Mouse (Mus musculus): ENCODE results near the gene Kpna7. TPM values are rescaled to one million over a fixed set of nuclear protein-coding genes. Genes with fewer than 3 reads are reported as not detected.

Gene Kpna7
- polyA plus RNA-seq, 1 experiment from 2014 or later = not detected

DNA sequence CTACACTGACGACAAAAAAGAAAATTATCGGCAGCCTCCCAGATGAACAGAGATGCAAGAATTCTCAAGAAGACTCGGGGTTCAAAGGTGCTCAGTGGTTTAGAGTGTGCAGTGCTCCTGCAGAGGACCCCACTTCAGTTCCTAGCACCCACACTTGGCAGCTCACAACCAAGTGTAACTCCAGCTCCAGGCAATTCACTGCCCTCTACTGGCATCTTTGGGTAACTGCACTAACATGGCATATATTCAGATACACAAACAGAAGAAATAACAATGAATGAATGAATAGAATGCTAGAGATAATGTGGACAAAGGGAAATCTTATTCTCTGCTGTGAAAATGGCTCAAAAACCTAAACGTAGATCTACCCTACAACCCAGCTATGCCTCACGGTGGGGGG is 99.0 kb downstream of the Kpna7 start:
- Histone ChIP-seq H3K4me2 (no peak overlapping the region), H3K27me3 (replicated peaks) (no peaks in the 10 kb centered on the region), H3K4me3 (replicated peaks) (no peak overlapping the region), H3K9me3 (replicated peaks) (no peaks in the 10 kb centered on the region; the same call in 1 of the 2 replicates), H3K27ac (replicated peaks) (no peak overlapping the region), H3K9ac (replicated peaks) (no peak overlapping the region), H3K4me1 (no peaks in the 10 kb centered on the region), H3K36me3 (no peaks in the 10 kb centered on the region)
- 92% methylated on average over 5 of the region's 5 CpGs for WGBS
- no peak for ATAC-seq (ENCODE audit: low FRiP score)

DNA sequence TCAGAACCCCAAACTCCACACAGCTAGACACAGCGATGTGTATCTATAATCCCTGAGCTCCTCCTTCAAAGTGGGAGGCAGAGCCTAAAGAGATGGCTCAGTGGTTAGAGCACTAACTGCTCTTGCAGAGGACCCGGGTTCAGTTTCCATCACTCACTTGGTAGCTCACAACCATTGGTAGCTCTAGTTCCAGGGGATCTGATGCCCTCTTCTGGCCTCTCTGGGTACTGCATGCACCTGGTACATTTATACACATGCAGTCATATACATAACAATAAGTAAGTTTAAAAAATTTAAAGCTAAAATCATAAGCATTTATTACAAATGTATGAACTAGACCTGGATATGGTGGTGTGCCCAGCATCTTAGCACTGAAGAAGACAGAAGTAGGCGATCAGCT is 100.6 kb downstream of the Kpna7 start:
- Histone ChIP-seq H3K9me3 (replicated peaks) (no peaks in the 10 kb centered on the region; the same call in 1 of the 2 replicates), H3K4me2 (no peak overlapping the region), H3K9ac (replicated peaks) (no peak overlapping the region), H3K27ac (replicated peaks) (no peak overlapping the region), H3K36me3 (no peaks in the 10 kb centered on the region), H3K27me3 (replicated peaks) (no peaks in the 10 kb centered on the region), H3K4me1 (no peaks in the 10 kb centered on the region), H3K4me3 (replicated peaks) (no peak overlapping the region)
- WGBS = 93% methylated on average over 3 of the region's 3 CpGs
- no peak for ATAC-seq (ENCODE audit: low FRiP score)

- WGBS = 90% methylated on average over 6 of the region's 6 CpGs
- H3K9me3 ChIP-seq (replicated peaks) = no peaks in the 10 kb centered on the region; the same call in 1 of the 2 replicates
- no peak overlapping the region for H3K4me2 ChIP-seq
- H3K4me1 ChIP-seq = no peaks in the 10 kb centered on the region
- no peak for ATAC-seq (ENCODE audit: low FRiP score)
- no peak overlapping the region for H3K4me3 ChIP-seq (replicated peaks)
- no peaks in the 10 kb centered on the region for H3K27me3 ChIP-seq (replicated peaks)
- H3K27ac ChIP-seq (replicated peaks) = no peak overlapping the region
- H3K9ac ChIP-seq (replicated peaks) = no peak overlapping the region
- H3K36me3 ChIP-seq = no peaks in the 10 kb centered on the region
Measured at GRCm38 (mm10) chr5:144979110-144979509, 104.7 kb downstream of the Kpna7 start.

GRCm38 (mm10) chr5:144978533-144979107 is 105.2 kb downstream of the Kpna7 start:
- WGBS = 71% methylated on average over 10 of the region's 10 CpGs

DNA sequence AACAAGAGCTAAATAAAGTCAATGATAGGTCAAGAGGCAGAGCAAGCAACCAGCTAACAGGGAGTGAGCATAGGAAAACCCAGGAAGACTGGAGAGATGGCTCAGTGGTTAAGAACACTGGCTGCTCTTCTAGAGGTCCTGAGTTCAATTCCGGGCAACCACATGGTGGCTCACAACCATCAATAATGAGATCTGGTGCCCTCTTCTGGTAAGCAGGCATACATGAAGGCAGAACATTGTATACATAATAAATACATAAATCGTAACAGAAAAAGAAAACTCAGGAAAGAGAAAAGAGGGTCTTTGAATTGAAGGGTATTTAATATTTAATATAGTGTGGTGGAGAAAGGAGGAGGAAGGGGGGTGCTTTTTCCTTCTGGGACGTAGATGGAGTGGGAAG is 112.6 kb downstream of the Kpna7 start:
- no peaks in the 10 kb centered on the region for H3K36me3 ChIP-seq
- H3K4me3 ChIP-seq (replicated peaks) = no peak overlapping the region
- H3K9me3 ChIP-seq (replicated peaks) = no peaks in the 10 kb centered on the region
- 91% methylated on average over 3 of the region's 3 CpGs for WGBS
- H3K9ac ChIP-seq (replicated peaks) = no peak overlapping the region
- no peak overlapping the region for H3K27ac ChIP-seq (replicated peaks)
- no peaks in the 10 kb centered on the region for H3K27me3 ChIP-seq (replicated peaks)
- H3K4me1 ChIP-seq = peaks cover 6% of the 10 kb centered on the region
- no peak for ATAC-seq (ENCODE audit: low FRiP score)
- H3K4me2 ChIP-seq = no peak overlapping the region

More at GRCm38 (mm10) chr5:144978533-144979107, 105.2 kb downstream of the Kpna7 start:
- Histone ChIP-seq H3K9me3 (replicated peaks) (no peaks in the 10 kb centered on the region), H3K27me3 (replicated peaks) (no peaks in the 10 kb centered on the region), H3K27ac (replicated peaks) (no peak overlapping the region), H3K9ac (replicated peaks) (no peak overlapping the region), H3K36me3 (no peaks in the 10 kb centered on the region), H3K4me3 (replicated peaks) (no peak overlapping the region), H3K4me2 (no peak overlapping the region), H3K4me1 (no peaks in the 10 kb centered on the region)
- no peak for ATAC-seq (ENCODE audit: low FRiP score)

DNA sequence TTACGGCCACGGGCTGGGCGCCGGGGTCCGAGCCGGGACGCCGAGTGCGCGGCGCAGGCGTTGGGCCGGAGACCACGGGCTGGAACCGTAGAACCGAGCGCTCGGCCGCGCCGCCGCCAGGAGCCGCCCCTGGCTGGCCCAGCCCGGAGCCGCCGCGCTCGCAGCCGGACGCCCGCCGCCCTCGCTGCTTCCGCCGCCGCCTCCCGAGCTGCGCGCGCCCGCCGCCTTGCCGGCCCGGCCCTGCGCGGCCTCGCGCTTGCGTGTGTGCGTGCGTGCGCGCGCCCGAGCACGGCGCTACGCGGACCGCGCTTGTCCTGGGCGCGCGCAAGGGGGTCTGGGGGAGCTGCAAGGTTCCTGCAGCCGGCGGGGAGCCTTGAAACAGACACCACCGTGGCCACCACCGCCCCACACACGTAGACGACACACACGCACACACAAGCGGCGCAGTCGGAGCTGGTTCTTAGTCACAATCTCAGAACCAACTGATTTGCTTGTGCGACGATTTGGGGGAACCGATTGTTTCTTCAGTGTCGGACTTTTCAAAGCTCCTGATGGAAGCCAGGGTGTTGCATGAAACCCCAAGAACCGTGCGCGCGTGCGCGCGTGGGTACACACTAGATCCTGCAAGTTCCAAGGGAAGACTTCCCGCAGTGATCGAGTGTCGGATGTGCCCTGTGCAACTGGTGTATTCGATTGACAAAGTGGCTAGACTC is 118.0 kb downstream of the Kpna7 start, which contains the start of gene Smurf1:
Gene Smurf1 (minus strand): TSS at position 209 of the 713 bp plus-strand sequence.
- no peaks in the 10 kb centered on the region for H3K27me3 ChIP-seq (replicated peaks)
- under 1% methylated on average over 67 of the region's 89 CpGs for WGBS
- H3K4me2 ChIP-seq = peak within 1 kb of the TSS; percentile 71
- H3K9me3 ChIP-seq (replicated peaks) = no peaks in the 10 kb centered on the region
- peak; percentile 75 for ATAC-seq (ENCODE audit: low FRiP score)
- H3K4me3 ChIP-seq (replicated peaks) = peak within 1 kb of the TSS; percentile 95
- H3K9ac ChIP-seq (replicated peaks) = peak within 1 kb of the TSS; percentile 98
- no peaks in the 10 kb centered on the region for H3K36me3 ChIP-seq
- peak within 1 kb of the TSS; percentile 91 for H3K27ac ChIP-seq (replicated peaks)
- H3K4me1 ChIP-seq = peaks cover 39% of the 10 kb centered on the region

- WGBS = under 1% methylated on average over 26 of the region's 56 CpGs
- H3K27me3 ChIP-seq (replicated peaks) = no peaks in the 10 kb centered on the region
- ATAC-seq (ENCODE audit: low FRiP score) = peak; percentile 77
- peaks cover 45% of the 10 kb centered on the region for H3K4me1 ChIP-seq
- H3K4me2 ChIP-seq = peak overlapping the region; percentile 71
- H3K36me3 ChIP-seq = no peaks in the 10 kb centered on the region
- peak overlapping the region; percentile 91 for H3K27ac ChIP-seq (replicated peaks)
- no peaks in the 10 kb centered on the region for H3K9me3 ChIP-seq (replicated peaks)
- peak overlapping the region; percentile 95 for H3K4me3 ChIP-seq (replicated peaks)
- peak overlapping the region; percentile 98 for H3K9ac ChIP-seq (replicated peaks)
Measured at GRCm38 (mm10) chr5:144964872-144965638, 118.8 kb downstream of the Kpna7 start.

DNA sequence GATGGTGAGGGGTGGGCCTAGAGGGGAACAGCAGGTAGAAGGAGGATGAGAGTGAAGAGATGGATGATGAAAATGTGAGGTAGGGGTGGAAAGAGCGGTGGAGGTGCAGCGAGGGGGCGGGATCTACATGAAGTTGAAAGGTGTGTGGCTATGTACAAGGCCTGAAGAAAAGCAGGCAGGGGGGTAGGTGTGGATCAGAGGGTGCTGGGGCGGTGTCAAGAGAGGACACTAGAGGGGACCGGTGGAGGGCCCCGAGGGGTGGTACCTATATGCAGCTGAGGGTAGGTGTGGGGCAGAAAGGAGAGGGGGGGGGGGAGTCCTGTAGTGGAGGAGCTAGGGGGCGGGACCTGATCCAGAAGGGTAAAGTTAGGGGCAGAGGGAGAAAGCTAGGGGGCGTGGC is 119.4 kb downstream of the Kpna7 start:
- Histone ChIP-seq H3K9me3 (replicated peaks) (no peaks in the 10 kb centered on the region), H3K27ac (replicated peaks) (peak overlapping the region; percentile 91), H3K27me3 (replicated peaks) (no peaks in the 10 kb centered on the region), H3K4me3 (replicated peaks) (peak overlapping the region; percentile 95), H3K4me2 (peak overlapping the region; percentile 71), H3K36me3 (no peaks in the 10 kb centered on the region), H3K9ac (replicated peaks) (0 out of 2 replicates have a peak overlapping the region, but pooled peaks have one; percentile 14), H3K4me1 (peaks cover 49% of the 10 kb centered on the region)
- 23% methylated on average over 8 of the region's 8 CpGs for WGBS
- ATAC-seq (ENCODE audit: low FRiP score) = peak; percentile 52

DNA sequence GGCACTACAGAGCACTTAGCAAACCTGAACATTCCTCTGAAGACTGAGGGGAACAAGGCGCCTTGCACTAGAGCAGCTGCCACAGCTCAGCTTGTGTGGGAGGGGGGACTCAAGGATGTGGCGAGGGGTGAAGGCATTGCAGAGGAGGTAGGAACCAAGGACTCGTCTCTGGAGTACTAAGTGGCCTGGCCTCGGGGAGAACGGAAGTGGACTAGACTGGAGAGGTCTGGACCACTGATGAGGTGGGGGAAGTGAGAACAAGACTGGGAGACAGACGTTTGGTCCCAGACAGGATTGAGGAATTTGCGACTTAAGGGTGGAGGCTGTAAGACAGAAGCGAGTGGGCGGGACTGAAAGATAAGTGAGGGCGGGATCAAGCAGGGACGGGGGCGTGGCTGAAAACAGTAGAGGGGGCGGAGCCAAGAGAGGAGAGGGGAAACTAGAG is 120.0 kb downstream of the Kpna7 start:
- Histone ChIP-seq H3K4me1 (peaks cover 53% of the 10 kb centered on the region), H3K4me2 (peak overlapping the region; percentile 71), H3K4me3 (replicated peaks) (peak overlapping the region; percentile 95), H3K36me3 (no peaks in the 10 kb centered on the region), H3K9ac (replicated peaks) (peak overlapping the region; percentile 30; the same call in 1 of the 2 replicates), H3K9me3 (replicated peaks) (no peaks in the 10 kb centered on the region), H3K27me3 (replicated peaks) (no peaks in the 10 kb centered on the region), H3K27ac (replicated peaks) (peak overlapping the region; percentile 66)
- ATAC-seq (ENCODE audit: low FRiP score) = 0 out of 2 replicates have a peak, but pooled peaks have one; percentile 4
- WGBS = 7% methylated on average over 13 of the region's 13 CpGs

DNA sequence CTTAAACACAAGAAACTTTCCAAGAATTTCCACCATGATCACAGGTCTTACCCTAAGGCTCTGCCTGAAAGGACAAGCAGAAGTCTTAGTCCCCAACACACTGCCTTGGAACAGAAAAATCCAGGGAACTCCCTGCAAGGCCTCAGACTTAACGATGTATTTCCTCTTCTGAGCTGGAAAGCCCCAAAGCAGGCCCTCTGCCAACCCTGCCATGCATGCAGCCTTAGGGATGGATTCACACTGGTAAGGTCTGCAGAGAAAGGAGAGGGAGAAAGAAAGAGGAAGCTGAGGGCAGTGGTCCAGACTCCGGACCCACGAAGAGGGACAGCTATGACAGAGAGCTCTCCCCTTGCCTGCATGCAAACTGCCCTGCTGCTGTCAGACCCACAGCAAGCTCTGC is 120.4 kb downstream of the Kpna7 start:
- no peaks in the 10 kb centered on the region for H3K36me3 ChIP-seq
- no peaks in the 10 kb centered on the region for H3K27me3 ChIP-seq (replicated peaks)
- peaks cover 55% of the 10 kb centered on the region for H3K4me1 ChIP-seq
- 45% methylated on average over 3 of the region's 3 CpGs for WGBS
- H3K9me3 ChIP-seq (replicated peaks) = no peaks in the 10 kb centered on the region
- peak overlapping the region; percentile 95 for H3K4me3 ChIP-seq (replicated peaks)
- peak overlapping the region; percentile 71 for H3K4me2 ChIP-seq
- H3K27ac ChIP-seq (replicated peaks) = peak overlapping the region; percentile 66
- H3K9ac ChIP-seq (replicated peaks) = peak overlapping the region; percentile 30; the same call in 1 of the 2 replicates
- no peak for ATAC-seq (ENCODE audit: low FRiP score)

DNA sequence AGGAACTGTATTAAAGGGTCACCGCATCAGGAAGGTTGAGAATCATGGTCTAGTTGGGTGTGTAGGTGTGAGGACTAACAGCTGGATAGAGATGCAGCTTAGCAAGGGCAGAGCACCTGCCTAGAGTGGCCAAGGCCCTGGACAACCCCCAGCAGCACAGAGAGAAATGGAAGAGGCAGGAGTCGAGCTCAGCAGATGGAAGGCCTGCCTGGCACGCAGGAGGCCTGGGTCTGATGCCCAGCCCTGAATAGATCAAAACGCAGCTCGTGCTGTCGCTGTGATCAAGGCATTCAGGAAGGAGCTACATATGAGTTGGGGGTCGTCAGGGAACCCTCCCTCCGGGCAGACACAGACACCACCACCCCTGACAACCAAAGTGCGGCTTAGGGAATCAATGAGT is 125.6 kb downstream of the Kpna7 start:
- no peak overlapping the region for H3K4me2 ChIP-seq
- no peaks in the 10 kb centered on the region for H3K36me3 ChIP-seq
- no peak for ATAC-seq (ENCODE audit: low FRiP score)
- no peak overlapping the region for H3K4me3 ChIP-seq (replicated peaks)
- H3K9me3 ChIP-seq (replicated peaks) = no peaks in the 10 kb centered on the region
- H3K9ac ChIP-seq (replicated peaks) = no peak overlapping the region
- H3K27me3 ChIP-seq (replicated peaks) = no peaks in the 10 kb centered on the region
- H3K27ac ChIP-seq (replicated peaks) = no peak overlapping the region
- WGBS = 87% methylated on average over 9 of the region's 9 CpGs
- peaks cover 48% of the 10 kb centered on the region for H3K4me1 ChIP-seq

Data from neural tube, embryonic 15.5 days (tissue).